Mouse (Mus musculus) MEL (cell line): Measurements from ENCODE around the gene Adamts4. TPM values are rescaled to one million over a fixed set of nuclear protein-coding genes. Genes with fewer than 3 reads are reported as not detected.

ENCODE experiments used
- DNase-seq: peaks from one replicate; pipeline ENCODE4 v3.0.0; 2011; ENCODE audit warnings: low read depth, low spot score
- H3K27ac ChIP-seq: 2 replicates; pipeline ENCODE4 v1.5.1; 2012; ENCODE audit warnings: low read depth, mild to moderate bottlenecking, control low read depth, low read length, moderate library complexity; ENCODE audit not compliant: control insufficient read depth
- H3K27me3 ChIP-seq, 2 experiments: fragments of 150-350 bp in 1 of 2; sonication (generic) in 1 of 2; 2 replicates each; pipeline ENCODE4 v1.6.1; 2012; ENCODE audit warnings: low read length in 2 of 2, mild to moderate bottlenecking in 2 of 2, improper control_type of control experiment in 1 of 2, moderate library complexity in 1 of 2; ENCODE audit not compliant: insufficient read depth in 2 of 2, control insufficient read depth in 1 of 2
- H3K36me3 ChIP-seq, 2 experiments: 2 replicates each; pipeline ENCODE4 v1.6.1; 2012 to 2014; ENCODE audit warnings: low read length in 2 of 2, improper control_type of control experiment in 1 of 2, inconsistent platforms in 1 of 2, mild to moderate bottlenecking in 1 of 2; ENCODE audit not compliant: insufficient read depth in 2 of 2, control insufficient read depth in 1 of 2
- H3K4me1 ChIP-seq, 2 experiments: fragments of 150-350 bp in 1 of 2; sonication (generic) in 1 of 2; 2 replicates each; pipeline ENCODE4 v1.6.1; 2012; ENCODE audit warnings: low read length in 2 of 2, improper control_type of control experiment in 1 of 2, mild to moderate bottlenecking in 1 of 2; ENCODE audit not compliant: insufficient read depth in 2 of 2, control insufficient read depth in 1 of 2
- H3K4me3 ChIP-seq, 2 experiments: fragments of 150-350 bp in 1 of 2; sonication (generic) in 1 of 2; 2 replicates each; pipeline ENCODE4 v1.5.1; 2012; ENCODE audit warnings: low read depth in 2 of 2, low read length in 2 of 2, mild to moderate bottlenecking in 2 of 2, moderate library complexity in 2 of 2, control low read depth in 1 of 2, improper control_type of control experiment in 1 of 2; ENCODE audit not compliant: control insufficient read depth in 1 of 2, insufficient read depth in 1 of 2
- H3K79me2 ChIP-seq: 2 replicates; pipeline ENCODE4 v1.6.1; 2012; ENCODE audit warnings: mild to moderate bottlenecking, low read length, moderate library complexity; ENCODE audit not compliant: control insufficient read depth, poor library complexity, insufficient read depth
- H3K9ac ChIP-seq: 2 replicates; pipeline ENCODE4 v1.6.1; 2012; ENCODE audit warnings: low read depth, mild to moderate bottlenecking, control low read depth, low read length, moderate library complexity; ENCODE audit not compliant: control insufficient read depth, poor library complexity, severe bottlenecking
- H3K9me3 ChIP-seq: fragments of 150-350 bp; sonication (generic); replicated peaks from 2 replicates; pipeline ENCODE4 v1.6.1; 2012; ENCODE audit warnings: mild to moderate bottlenecking, low read length, improper control_type of control experiment, moderate library complexity; ENCODE audit not compliant: insufficient read depth
- BHLHE40 ChIP-seq: IDR thresholded peaks from 2 replicates; pipeline ENCODE4 v1.6.1; 2012; ENCODE audit warnings: low read depth, mild to moderate bottlenecking, inconsistent platforms, low read length, improper control_type of control experiment, borderline replicate concordance
- CTCF ChIP-seq, 3 experiments: IDR thresholded peaks in 2 of 3; conservative IDR thresholded peaks in 1 of 3; 2 replicates each; pipeline ENCODE4 v1.5.1; 2011 to 2012; ENCODE audit warnings: low read length in 3 of 3, low read depth in 2 of 3, mild to moderate bottlenecking in 2 of 3, improper control_type of control experiment in 1 of 3, inconsistent platforms in 1 of 3, mixed read lengths in 1 of 3, moderate library complexity in 1 of 3; ENCODE audit not compliant: control insufficient read depth in 1 of 3, insufficient read depth in 1 of 3, poor library complexity in 1 of 3, severe bottlenecking in 1 of 3
- ELF1 ChIP-seq: IDR thresholded peaks from 2 replicates; pipeline ENCODE4 v1.6.1; 2014; ENCODE audit warnings: low read depth, mild to moderate bottlenecking, inconsistent platforms, low read length, improper control_type of control experiment, moderate library complexity
- HCFC1 ChIP-seq: IDR thresholded peaks from 2 replicates; pipeline ENCODE4 v1.6.1; 2012; ENCODE audit warnings: low read depth, mild to moderate bottlenecking, inconsistent platforms, low read length, improper control_type of control experiment, moderate library complexity
- JUND ChIP-seq: IDR thresholded peaks from 2 replicates; pipeline ENCODE4 v1.6.1; 2011; ENCODE audit warnings: low read depth, mild to moderate bottlenecking, improper control_type of control experiment, low read length
- MAX ChIP-seq: IDR thresholded peaks from 2 replicates; pipeline ENCODE4 v1.6.1; 2011; ENCODE audit warnings: low read length, improper control_type of control experiment
- MYB ChIP-seq: IDR thresholded peaks from 2 replicates; pipeline ENCODE4 v1.6.1; 2011; ENCODE audit warnings: mild to moderate bottlenecking, low read depth, low read length, improper control_type of control experiment
- NELFE ChIP-seq: IDR thresholded peaks from 2 replicates; pipeline ENCODE4 v1.6.1; 2011; ENCODE audit warnings: low read depth, low read length, improper control_type of control experiment
- NRF1 ChIP-seq: IDR thresholded peaks from 2 replicates; pipeline ENCODE4 v1.6.1; 2014; ENCODE audit warnings: low read depth, mild to moderate bottlenecking, inconsistent platforms, low read length, improper control_type of control experiment, moderate library complexity; ENCODE audit not compliant: poor library complexity, insufficient read depth, severe bottlenecking
- POLR2A ChIP-seq, 2 experiments: IDR thresholded peaks; 2 replicates each; pipeline ENCODE4 v1.6.1; 2011 to 2012; ENCODE audit warnings: low read length in 2 of 2, mild to moderate bottlenecking in 2 of 2, control low read depth in 1 of 2, improper control_type of control experiment in 1 of 2, low read depth in 1 of 2, moderate library complexity in 1 of 2; ENCODE audit not compliant: control insufficient read depth in 1 of 2, insufficient read depth in 1 of 2, poor library complexity in 1 of 2
- RAD21 ChIP-seq: IDR thresholded peaks from 2 replicates; pipeline ENCODE4 v1.6.1; 2011; ENCODE audit warnings: mild to moderate bottlenecking, low read depth, low read length, improper control_type of control experiment
- SIN3A ChIP-seq: IDR thresholded peaks from 2 replicates; pipeline ENCODE4 v1.6.1; 2012; ENCODE audit warnings: low read length, improper control_type of control experiment, inconsistent platforms
- SMC3 ChIP-seq: IDR thresholded peaks from 2 replicates; pipeline ENCODE4 v1.6.1; 2011; ENCODE audit warnings: low read depth, low read length, improper control_type of control experiment
- TBP ChIP-seq: IDR thresholded peaks from 2 replicates; pipeline ENCODE4 v1.8.0; 2011; ENCODE audit warnings: low read depth, low read length, improper control_type of control experiment
- UBTF ChIP-seq: IDR thresholded peaks from 2 replicates; pipeline ENCODE4 v1.6.1; 2012; ENCODE audit warnings: low read depth, mild to moderate bottlenecking, inconsistent platforms, low read length, improper control_type of control experiment, moderate library complexity, borderline replicate concordance; ENCODE audit not compliant: insufficient read depth
- USF1 ChIP-seq: IDR thresholded peaks from 2 replicates; pipeline ENCODE4 v1.6.1; 2014; ENCODE audit warnings: low read depth, mild to moderate bottlenecking, inconsistent platforms, low read length, improper control_type of control experiment, moderate library complexity
- ZC3H11A ChIP-seq: IDR thresholded peaks from 2 replicates; pipeline ENCODE4 v1.6.1; 2012; ENCODE audit warnings: low read depth, mild to moderate bottlenecking, inconsistent platforms, low read length, improper control_type of control experiment
- ZKSCAN1 ChIP-seq: IDR thresholded peaks from 2 replicates; pipeline ENCODE4 v1.6.1; 2012; ENCODE audit warnings: low read depth, mild to moderate bottlenecking, inconsistent platforms, low read length, improper control_type of control experiment, moderate library complexity
- polyA plus RNA-seq, 2 experiments: library from polyadenylated mRNA; stranded (reverse) in 1 of 2; unstranded in 1 of 2; fragments of >175 nt in 1 of 2; fragments of >200 nt in 1 of 2; gene quantifications; 2 replicates each; pipeline versions ENCODE4 v1.2.1 to v1.2.4; 2012; ENCODE audit warnings: low replicate concordance in 2 of 2, low read depth in 1 of 2; ENCODE audit not compliant: insufficient read length in 2 of 2, insufficient read depth in 1 of 2, missing spikeins in 1 of 2
- total RNA-seq: library from RNA; depleted of rRNA; stranded (reverse); fragments of 300-350 nt; gene quantifications from 2 replicates; pipeline ENCODE4 v1.2.3, GENCODE M21; 2012

The Adamts4 gene
- total and polyA plus RNA-seq, 3 experiments = 0.03 TPM; not detected in 2

GRCm38 (mm10) chr1:171237438-171237837 is 12.8 kb upstream of the Adamts4 start:
- Histone ChIP-seq H3K9ac (no peak overlapping the region), H3K79me2 (no peaks in the 10 kb centered on the region), H3K36me3 (peaks cover 7 to 17% of the 10 kb centered on the region in 2 experiments; a peak in 3 of 4 replicates), H3K4me3 (no peak overlapping the region), H3K9me3 (no peaks in the 10 kb centered on the region), H3K27ac (no peak overlapping the region), H3K4me1 (peaks cover 0 to 10% of the 10 kb centered on the region in 2 experiments; a peak in 2 of 4 replicates), H3K27me3 (no peaks in the 10 kb centered on the region)
- DNase-seq = no peak
- TF ChIP-seq NELFE (no peak), POLR2A (IDR thresholded peaks at IDR 0.05; ENCODE audit: control insufficient read depth in 1 of 2, insufficient read depth in 1 of 2, low read depth in 1 of 2, low read length in 2 of 2, poor library complexity in 1 of 2) (no peak), SIN3A (no peak), USF1 (no peak), UBTF (no peak), NRF1 (no peak), BHLHE40 (no peak), SMC3 (no peak), HCFC1 (no peak), JUND (no peak), MYB (no peak), ZKSCAN1 (no peak), TBP (no peak)

DNA sequence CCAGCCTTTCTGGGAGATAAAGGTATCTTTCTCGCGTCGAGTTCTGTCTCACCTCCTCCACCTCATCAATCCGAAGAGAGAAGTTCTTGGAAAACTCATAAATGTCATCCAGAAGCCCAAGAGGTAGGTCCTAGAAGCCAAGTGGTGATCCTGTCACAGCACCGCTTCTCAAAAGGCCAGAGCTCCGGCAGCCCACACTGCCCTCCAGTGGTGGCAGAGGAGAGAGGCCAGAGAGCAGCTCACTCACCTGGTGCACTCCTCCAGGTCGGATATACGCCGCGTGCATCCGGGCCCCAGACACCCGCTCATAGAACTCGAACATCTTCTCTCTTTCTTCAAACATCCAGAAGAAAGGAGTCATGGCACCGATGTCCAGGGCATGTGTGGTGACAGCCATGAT is 11.8 kb upstream of the Adamts4 start:
- H3K79me2 ChIP-seq = no peaks in the 10 kb centered on the region
- peak; percentile 66 for DNase-seq
- no peaks in the 10 kb centered on the region for H3K9me3 ChIP-seq
- no peak overlapping the region for H3K4me3 ChIP-seq
- H3K4me1 ChIP-seq = peaks cover 0 to 3% of the 10 kb centered on the region in 2 experiments; a peak in 2 of 4 replicates
- H3K36me3 ChIP-seq = peaks cover 7 to 12% of the 10 kb centered on the region in 2 experiments; a peak in 3 of 4 replicates
- H3K27ac ChIP-seq = no peak overlapping the region
- H3K27me3 ChIP-seq = no peaks in the 10 kb centered on the region
- TF ChIP-seq SIN3A = peak; percentile 31; the same call in 1 of the 2 replicates
- peak; percentile 81 for TF ChIP-seq RAD21
- TF ChIP-seq MYB = no peak
- no peak for TF ChIP-seq ELF1
- peak; percentile 83 to 91 (median 88) for TF ChIP-seq CTCF (IDR thresholded peaks at IDR 0.05 in 2 of 3, conservative IDR thresholded peaks at IDR 0.05 in 1 of 3; ENCODE audit: control insufficient read depth in 1 of 3, insufficient read depth in 1 of 3, low read depth in 2 of 3, low read length in 3 of 3, poor library complexity in 1 of 3, severe bottlenecking in 1 of 3)
- peak; percentile 75 for TF ChIP-seq ZC3H11A
- TF ChIP-seq SMC3 = peak; percentile 89
- no peak for TF ChIP-seq MAX
- no peak overlapping the region for H3K9ac ChIP-seq
